Mouse (Mus musculus) cerebellum, adult 2 months (tissue): ENCODE results near the gene Slc16a6. TPM values are rescaled to one million over a fixed set of nuclear protein-coding genes. Genes with fewer than 3 reads are reported as not detected.

Source experiments
- DNase-seq, 2 experiments: peaks; one replicate each; pipeline ENCODE4 v3.0.0; 2021
- H3K27ac ChIP-seq: fragments of 200-500 bp; 2 replicates; pipeline ENCODE4 v1.5.1; 2012; ENCODE audit warnings: low read length, control low read depth, inconsistent platforms; ENCODE audit not compliant: insufficient read depth
- H3K27me3 ChIP-seq: fragments of 200-500 bp; 2 replicates; pipeline ENCODE4 v1.6.1; 2012; ENCODE audit warnings: inconsistent platforms, mild to moderate bottlenecking, low read length, moderate library complexity; ENCODE audit not compliant: control insufficient read depth, insufficient read depth
- H3K4me1 ChIP-seq: fragments of 200-500 bp; 2 replicates; pipeline ENCODE4 v1.6.1; 2011; ENCODE audit warnings: low read length; ENCODE audit not compliant: control insufficient read depth, insufficient read depth
- H3K4me3 ChIP-seq: fragments of 200-500 bp; replicated peaks from 2 replicates; pipeline ENCODE3; 2011; ENCODE audit warnings: mild to moderate bottlenecking, low read depth, low read length, control low read depth; ENCODE audit not compliant: insufficient read depth
- CTCF ChIP-seq: fragments of 200-500 bp; IDR thresholded peaks from 2 replicates; pipeline ENCODE4 v1.5.1; 2011; ENCODE audit warnings: low read depth, mild to moderate bottlenecking, control low read depth, low read length, moderate library complexity, borderline replicate concordance; ENCODE audit not compliant: insufficient read depth
- POLR2A ChIP-seq: fragments of 200-500 bp; IDR thresholded peaks from 2 replicates; pipeline ENCODE4 v1.6.1; 2011; ENCODE audit warnings: low read length, control low read depth, borderline replicate concordance; ENCODE audit not compliant: insufficient read depth
- WGBS: fragments of 180-500 bp; shearing (Covaris S2); methylation state at CpG from one replicate; pipeline ENCODE4 v1.1.7; 2018; 5-methylcytosine and 5-hydroxymethylcytosine counted together
- polyA plus RNA-seq: library from polyadenylated mRNA; depleted of rRNA; stranded (reverse); fragments of >200 nt; gene quantifications from 2 replicates; pipeline ENCODE4 v1.2.3, GENCODE M21; 2012

The Slc16a6 gene
- polyA plus RNA-seq, 1 experiment, result 7.9 TPM

DNA sequence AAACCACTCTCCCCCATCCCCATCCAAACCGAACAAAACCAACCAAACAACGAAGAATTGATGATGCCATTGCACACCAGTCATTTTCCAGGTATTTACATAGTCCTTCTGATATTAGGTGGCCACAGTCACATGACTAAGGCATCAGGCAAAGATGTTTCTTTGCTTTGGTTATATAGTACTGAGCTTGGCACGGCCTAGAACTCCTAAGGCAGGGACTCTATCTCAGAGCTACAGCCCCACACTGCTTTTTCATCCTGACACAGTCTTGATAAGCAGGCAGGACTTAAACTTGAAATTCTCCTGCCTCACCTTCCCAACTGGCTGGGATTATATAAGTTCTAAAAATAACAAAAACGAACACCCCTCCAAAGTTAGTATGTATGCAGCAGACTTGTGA is 8.3 kb downstream of the Slc16a6 start:
- Histone ChIP-seq H3K27me3 (no peaks in the 10 kb centered on the region), H3K4me1 (no peaks in the 10 kb centered on the region), H3K27ac (no peak overlapping the region), H3K4me3 (no peak overlapping the region)
- TF ChIP-seq CTCF, result no peak
- TF ChIP-seq POLR2A, result no peak
- WGBS, result 96% methylated on average over 4 of the region's 4 CpGs
- no peak for DNase-seq

GRCm38 (mm10) chr11:109460586-109460985 is 12.8 kb downstream of the Slc16a6 start:
- no peak for DNase-seq
- WGBS, result 70% methylated on average over 5 of the region's 5 CpGs
- no peak overlapping the region for H3K27ac ChIP-seq
- H3K27me3 ChIP-seq, result no peaks in the 10 kb centered on the region
- H3K4me3 ChIP-seq, result no peak overlapping the region
- no peak for TF ChIP-seq POLR2A
- TF ChIP-seq CTCF, result no peak
- no peaks in the 10 kb centered on the region for H3K4me1 ChIP-seq

DNA sequence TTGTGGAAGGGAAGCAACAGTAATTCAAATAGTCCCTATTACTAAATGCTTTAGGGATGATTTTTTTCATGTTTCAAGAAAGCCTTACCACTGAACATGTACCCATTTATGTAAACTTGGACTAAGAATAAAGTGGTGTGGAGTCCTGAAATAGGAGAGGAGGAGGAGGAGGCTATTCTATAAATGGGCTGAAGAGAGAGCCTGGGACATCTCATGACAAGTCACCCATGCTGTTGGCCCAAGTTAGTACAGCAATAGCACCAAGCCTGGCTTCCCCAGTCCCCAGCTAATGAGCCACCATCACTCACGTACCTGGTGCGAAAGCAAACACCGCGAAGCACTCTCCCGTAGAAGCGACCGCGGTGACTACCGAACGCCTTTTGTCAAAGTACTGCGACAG is 15.2 kb downstream of the Slc16a6 start:
- Histone ChIP-seq H3K4me1 (no peaks in the 10 kb centered on the region), H3K4me3 (no peak overlapping the region), H3K27me3 (no peaks in the 10 kb centered on the region), H3K27ac (no peak overlapping the region)
- WGBS, result 94% methylated on average over 11 of the region's 11 CpGs
- no peak for DNase-seq
- TF ChIP-seq CTCF (no peak), POLR2A (no peak)

GRCm38 (mm10) chr11:109456261-109456660 is 17.1 kb downstream of the Slc16a6 start:
- WGBS, result 93% methylated on average over 5 of the region's 5 CpGs
- Histone ChIP-seq H3K27me3 (no peaks in the 10 kb centered on the region), H3K4me1 (no peaks in the 10 kb centered on the region), H3K27ac (no peak overlapping the region), H3K4me3 (no peak overlapping the region)
- TF ChIP-seq CTCF (no peak), POLR2A (no peak)
- DNase-seq, result no peak

DNA sequence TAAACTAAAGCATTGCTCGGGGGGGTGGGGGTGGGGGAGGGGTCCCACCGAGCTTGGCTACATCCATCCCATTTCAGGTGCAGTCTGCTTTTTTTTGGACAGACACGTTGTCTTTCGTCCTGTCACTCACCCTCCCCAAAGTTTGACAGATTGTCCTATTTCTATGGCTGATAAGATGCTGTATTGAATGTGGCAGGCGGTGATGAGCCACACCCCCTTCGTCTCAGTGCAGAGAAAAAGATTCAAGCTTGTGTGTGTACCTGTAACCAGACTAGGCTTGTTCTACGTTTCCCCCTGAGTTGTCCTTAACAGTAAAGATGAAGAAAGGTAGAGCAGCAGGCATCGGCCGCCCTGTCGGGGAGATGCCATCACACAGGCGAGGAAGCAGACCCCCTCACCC is 22.2 kb downstream of the Slc16a6 start:
- no peak overlapping the region for H3K27ac ChIP-seq
- TF ChIP-seq POLR2A (no peak), CTCF (no peak)
- no peaks in the 10 kb centered on the region for H3K4me1 ChIP-seq
- 87% methylated on average over 11 of the region's 11 CpGs for WGBS
- H3K27me3 ChIP-seq, result no peaks in the 10 kb centered on the region
- no peak overlapping the region for H3K4me3 ChIP-seq
- DNase-seq, result no peak

GRCm38 (mm10) chr11:109445438-109446035 is 27.9 kb downstream of the Slc16a6 start:
- DNase-seq, result peak; percentile 37 to 59
- no peaks in the 10 kb centered on the region for H3K4me1 ChIP-seq
- no peaks in the 10 kb centered on the region for H3K27me3 ChIP-seq
- H3K27ac ChIP-seq, result no peak overlapping the region
- WGBS, result 45% methylated on average over 13 of the region's 13 CpGs
- no peak overlapping the region for H3K4me3 ChIP-seq
- TF ChIP-seq CTCF, result peak; percentile 79
- TF ChIP-seq POLR2A, result no peak

DNA sequence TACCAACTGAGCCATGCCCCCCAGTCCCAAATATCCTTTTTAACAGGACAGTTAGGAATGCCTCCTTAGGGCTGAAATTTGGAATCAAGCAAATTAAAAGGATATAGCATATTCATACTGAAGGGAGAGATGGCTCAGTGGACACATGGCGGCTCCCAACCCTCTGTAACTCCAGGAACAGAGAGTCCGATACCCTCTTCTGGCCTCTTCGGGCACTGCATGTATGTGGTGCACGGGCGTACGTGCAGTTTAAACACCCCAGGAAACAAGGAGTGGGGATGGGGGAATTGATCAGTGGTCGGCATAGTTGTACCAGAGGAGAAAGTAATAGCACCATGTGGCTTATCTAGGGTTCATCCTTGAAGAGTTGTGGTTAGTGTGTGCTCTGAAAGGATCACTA is 28.8 kb downstream of the Slc16a6 start:
- Histone ChIP-seq H3K27ac (no peak overlapping the region), H3K27me3 (no peaks in the 10 kb centered on the region), H3K4me1 (no peaks in the 10 kb centered on the region), H3K4me3 (no peak overlapping the region)
- 63% methylated on average over 7 of the region's 7 CpGs for WGBS
- no peak for DNase-seq
- TF ChIP-seq CTCF (peak; percentile 31; the same call in 1 of the 2 replicates), POLR2A (no peak)

DNA sequence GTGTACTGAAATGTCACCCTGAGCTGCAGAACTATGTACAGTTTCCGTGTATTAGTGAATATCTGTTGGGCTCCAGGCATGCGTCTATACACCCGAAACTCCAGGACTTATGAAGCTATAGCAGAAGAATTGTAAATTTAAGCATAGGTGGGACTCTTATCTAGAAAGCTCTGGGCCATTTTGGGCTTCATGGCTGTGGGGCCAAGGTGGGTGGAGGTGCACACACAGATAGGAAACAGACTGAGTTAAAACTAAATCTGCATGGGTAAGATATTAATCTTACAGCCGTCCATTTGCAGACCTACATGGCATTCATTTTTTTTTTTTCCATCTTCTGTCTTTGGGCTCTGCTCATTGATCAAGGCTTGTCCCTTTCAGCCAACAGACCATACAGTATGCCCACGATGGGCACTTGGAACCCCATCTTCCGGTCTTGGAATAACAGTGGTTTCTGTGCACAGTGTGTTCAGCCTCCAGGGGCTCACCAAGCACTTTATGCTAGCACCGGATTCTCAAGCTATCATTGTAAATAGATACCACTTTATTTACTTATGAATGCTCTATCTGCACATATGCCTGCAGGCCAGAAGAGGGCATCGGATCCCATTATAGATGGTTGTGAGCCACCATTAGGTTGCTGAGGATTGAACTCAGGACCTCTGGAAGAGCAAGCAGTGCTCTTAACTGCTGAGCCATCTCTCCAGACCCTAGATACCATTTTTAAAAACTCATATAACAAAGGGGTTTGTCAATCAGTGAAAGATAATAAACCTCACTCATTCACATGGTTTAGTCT is 29.7 kb downstream of the Slc16a6 start:
- H3K27me3 ChIP-seq, result no peaks in the 10 kb centered on the region
- H3K4me3 ChIP-seq, result no peak overlapping the region
- TF ChIP-seq POLR2A (no peak), CTCF (no peak)
- WGBS, result 91% methylated on average over 8 of the region's 8 CpGs
- no peaks in the 10 kb centered on the region for H3K4me1 ChIP-seq
- no peak overlapping the region for H3K27ac ChIP-seq
- DNase-seq, result no peak
